Mouse (Mus musculus): ENCODE measurements around the gene Hist1h4a.

- TF ChIP-seq MEF2A (IDR thresholded peaks at IDR 0.05; ENCODE audit: extremely low read depth, insufficient replicate concordance, low read depth, low read length, poor library complexity, severe bottlenecking): no peak
- no peak for TF ChIP-seq POLR2A (IDR thresholded peaks at IDR 0.05; ENCODE audit: control insufficient read depth in 1 of 2, insufficient read depth in 1 of 2, low read depth in 1 of 2, low read length in 2 of 2, poor library complexity in 1 of 2)
- no peak for TF ChIP-seq MAZ (IDR thresholded peaks at IDR 0.05; ENCODE audit: low read depth, low read length)
- TF ChIP-seq RAD21 (IDR thresholded peaks at IDR 0.05; ENCODE audit: low read depth, low read length): no peak
- no peak for TF ChIP-seq KAT2A (conservative IDR thresholded peaks at IDR 0.05; ENCODE audit: low read depth, low read length)
- no peak for TF ChIP-seq CTCF (IDR thresholded peaks at IDR 0.05 in 2 of 3, conservative IDR thresholded peaks at IDR 0.05 in 1 of 3; ENCODE audit: control insufficient read depth in 1 of 3, insufficient read depth in 1 of 3, low read depth in 2 of 3, low read length in 3 of 3, poor library complexity in 1 of 3, severe bottlenecking in 1 of 3)
Observed at GRCm38 (mm10) chr13:23799405-23799804, 38.4 kb upstream of the Hist1h4a start.

Measured in MEL (cell line).